Mouse (Mus musculus): ENCODE data around the gene Slc15a2.

Slc15a2 gene

DNA sequence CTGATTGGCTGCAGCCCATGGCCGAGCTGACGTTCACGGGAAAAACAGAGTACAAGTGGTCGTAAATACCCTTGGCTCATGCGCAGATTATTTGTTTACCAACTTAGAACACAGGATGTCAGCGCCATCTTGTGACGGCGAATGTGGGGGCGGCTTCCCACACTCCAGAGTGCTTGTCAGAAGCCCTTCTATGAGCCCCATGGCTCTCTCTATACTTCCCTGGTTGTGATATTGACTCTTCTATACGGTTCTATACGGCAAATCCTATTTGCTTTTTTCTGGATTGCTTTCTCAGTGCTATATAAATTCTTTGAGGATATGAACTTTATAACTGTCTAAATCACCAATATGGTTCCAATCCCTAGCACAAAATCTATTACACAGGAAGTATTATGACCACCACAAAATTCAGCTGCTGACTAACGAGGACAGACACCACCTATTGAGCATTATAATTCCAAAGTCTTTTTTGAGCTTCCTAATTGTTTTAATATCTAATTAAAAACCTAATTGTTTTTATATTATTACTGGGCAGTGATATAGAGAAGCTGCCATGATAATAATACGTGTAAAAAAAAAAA is 14.5 kb downstream of the Slc15a2 start:
- DNase-seq (ENCODE audit: low spot score in 2 of 2) = peak in 1 of 2 experiments; percentile 22

DNA sequence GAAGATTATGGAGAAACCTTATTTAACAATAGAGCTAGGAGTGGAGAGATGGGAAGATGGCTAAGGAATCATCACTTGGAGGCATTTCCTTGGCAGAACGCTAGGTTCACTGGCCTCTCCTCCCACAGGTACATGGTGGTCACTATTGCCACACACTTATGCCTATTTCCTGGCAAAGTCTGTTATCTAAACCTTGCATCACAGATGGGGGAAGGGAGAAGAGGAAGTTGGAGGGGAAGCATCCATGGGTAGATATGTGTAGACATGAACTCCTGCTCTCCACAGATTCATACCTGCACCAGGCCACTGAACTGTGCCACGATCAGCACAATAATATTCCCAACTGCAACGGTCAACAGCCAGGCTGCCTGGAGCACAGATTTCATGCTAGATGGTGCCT is 32.8 kb downstream of the Slc15a2 start:
- no peak for DNase-seq (ENCODE audit: low spot score in 2 of 2)

DNA sequence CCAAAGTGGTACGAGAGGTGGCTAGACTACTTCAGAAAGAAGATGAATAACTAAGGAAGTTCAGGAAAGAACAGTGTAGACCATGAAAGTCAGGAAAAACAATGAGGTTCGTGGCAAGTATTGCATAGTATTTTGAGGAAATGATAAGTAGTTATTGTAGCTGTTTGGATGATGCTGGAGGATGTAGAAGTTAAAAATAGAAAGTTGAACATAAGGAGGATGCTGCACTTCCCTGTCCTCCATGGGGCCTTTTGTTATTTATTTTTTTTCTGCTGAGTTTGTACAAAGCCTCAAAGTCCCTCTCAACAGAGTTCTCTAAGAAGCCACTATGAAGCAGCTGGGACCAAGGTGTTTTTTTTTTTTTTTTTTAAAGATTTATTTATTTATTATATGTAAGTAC is 37.0 kb downstream of the Slc15a2 start:
- no peak for DNase-seq (ENCODE audit: low spot score in 2 of 2)

DNA sequence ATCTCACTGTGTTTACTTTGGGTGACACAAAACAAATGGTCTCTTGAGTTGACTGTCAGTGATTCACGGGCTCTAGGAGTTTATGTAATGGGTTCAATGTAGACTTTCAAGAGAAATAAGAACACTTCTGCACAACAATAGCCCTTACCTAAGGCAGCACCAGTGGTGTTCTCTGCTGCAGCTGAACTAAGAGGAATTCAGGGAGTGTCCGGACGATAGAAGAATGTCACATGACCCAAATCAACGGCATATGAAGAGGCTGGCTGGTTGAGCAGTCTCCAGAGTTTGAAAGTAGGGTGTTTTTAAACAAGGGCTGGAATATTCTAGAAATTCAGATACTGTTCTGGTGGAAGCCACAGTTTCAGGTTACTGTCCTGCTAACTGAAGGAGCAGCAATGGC is 37.7 kb downstream of the Slc15a2 start:
- no peak for DNase-seq (ENCODE audit: low spot score in 2 of 2)

DNA sequence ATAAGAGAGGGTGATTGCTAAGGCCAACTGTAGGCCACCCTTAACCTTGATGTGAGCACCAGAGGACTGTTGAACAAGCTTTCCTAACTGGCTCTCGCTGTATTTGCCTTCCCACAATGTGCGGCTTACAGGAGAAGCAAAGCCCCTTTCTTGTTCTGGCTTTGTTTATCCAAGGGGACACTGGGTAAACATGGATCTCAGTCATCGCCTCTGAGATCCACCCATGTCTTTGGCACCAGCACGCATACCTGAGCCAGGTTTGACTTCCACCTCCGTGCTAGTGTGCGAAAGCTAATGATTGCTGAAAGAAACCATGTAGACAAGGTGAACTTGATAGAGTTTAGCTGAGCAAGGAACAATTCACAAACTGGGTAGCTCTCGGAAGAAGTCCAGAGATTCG is 41.2 kb downstream of the Slc15a2 start:
- no peak for DNase-seq (ENCODE audit: low spot score in 2 of 2)

DNA sequence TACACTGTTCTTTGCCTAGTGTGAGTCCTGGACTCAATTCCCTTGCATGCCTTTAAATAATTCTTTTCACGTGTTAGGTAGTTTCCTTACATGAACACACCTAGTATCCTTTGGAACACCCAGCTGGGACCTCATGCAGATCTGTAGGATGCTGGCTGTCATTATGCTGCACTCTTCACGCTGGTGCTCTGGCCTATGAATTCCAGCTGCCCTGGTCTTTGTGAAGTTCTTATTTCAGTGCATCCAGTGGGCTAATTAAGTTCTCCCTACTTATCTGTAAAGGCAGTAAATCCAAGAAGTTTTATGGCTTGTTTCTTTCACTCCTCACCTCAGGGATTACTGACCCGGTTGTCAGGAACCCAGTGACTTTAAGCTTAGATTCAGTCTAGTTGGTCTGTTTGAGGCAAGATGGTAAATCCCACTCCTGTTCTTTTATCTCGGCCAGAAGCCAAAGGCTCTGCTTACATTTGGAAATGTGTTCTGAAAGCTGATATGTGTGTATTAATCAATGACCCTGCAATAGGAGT is 45.3 kb downstream of the Slc15a2 start:
- DNase-seq (ENCODE audit: low spot score in 2 of 2) = no peak

DNA sequence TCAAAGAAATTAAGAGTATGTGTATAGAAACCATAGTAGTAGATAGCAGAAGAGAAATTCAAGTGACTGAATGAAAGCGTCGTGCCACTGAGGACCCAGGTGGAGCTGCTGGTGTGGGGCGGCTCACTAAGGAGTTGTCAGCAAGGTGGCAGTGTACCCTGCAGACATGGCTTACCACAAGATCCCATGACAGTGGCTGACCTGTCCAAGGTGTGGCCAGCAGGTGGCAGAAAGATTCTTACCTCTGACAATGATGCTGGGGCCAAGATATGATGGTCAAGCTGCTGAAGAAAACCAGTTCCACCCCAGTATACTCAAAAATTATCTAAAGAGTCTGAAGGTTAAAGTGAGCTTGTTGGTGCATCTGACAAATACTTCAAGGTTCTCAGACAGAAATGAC is 49.3 kb downstream of the Slc15a2 start:
- DNase-seq (ENCODE audit: low spot score in 2 of 2) = no peak

DNA sequence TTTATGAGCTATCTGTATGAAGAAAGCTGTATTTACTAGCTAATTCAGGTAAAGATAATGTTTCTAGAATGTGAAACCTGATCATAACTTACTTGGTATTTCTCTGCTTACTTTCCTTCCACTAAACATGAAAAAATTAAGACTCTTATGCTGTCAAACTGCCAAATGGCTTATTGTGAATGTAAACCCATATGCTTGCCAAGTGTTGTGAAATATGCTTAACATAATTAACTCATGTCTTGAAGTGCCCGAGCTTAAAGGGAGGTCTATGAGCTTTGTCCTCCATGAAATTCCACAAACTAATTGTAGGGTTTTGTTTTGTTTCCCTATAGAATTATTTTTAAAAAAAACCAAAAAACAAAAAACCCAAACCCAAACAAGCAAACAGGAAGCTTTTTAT is 50.9 kb downstream of the Slc15a2 start:
- no peak for DNase-seq (ENCODE audit: low spot score in 2 of 2)

DNA sequence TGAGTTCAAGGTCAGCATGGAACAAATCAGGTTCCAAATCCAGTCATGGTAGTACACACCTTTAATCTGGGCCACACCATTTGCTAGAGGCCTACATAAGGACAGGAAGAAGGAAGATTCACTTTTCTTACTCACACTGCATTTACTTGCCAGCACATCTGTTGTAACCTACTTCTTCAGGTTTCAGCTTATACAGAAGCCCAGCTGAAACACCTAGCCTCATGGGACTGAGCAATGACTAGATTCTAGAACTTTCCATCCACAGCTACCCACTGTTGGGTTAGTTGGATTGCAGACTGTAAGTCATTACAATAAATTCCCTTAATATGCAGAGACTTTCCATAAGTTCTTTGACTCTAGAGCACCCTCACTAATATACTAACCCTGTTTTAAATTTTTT is 52.2 kb downstream of the Slc15a2 start:
- DNase-seq (ENCODE audit: low spot score in 2 of 2) = no peak

DNA sequence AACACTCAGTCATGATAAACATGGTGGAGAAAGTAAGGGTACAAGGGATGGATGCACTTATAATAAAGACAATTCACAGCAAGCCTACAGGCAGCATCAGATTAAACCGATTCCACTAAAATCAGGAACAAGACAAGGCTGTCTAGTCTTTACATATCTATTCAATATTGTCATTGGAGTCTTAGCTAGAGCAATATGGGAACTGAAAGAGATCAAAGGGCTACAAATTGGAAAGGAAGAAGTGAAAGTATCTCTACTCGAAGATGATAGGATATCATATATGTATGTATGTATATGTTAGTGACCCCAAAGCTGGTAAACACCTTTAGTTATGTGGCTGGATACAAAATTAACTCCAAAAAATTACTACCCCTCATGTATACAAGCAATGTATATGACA is 55.8 kb downstream of the Slc15a2 start:
- no peak for DNase-seq (ENCODE audit: low spot score in 2 of 2)

DNA sequence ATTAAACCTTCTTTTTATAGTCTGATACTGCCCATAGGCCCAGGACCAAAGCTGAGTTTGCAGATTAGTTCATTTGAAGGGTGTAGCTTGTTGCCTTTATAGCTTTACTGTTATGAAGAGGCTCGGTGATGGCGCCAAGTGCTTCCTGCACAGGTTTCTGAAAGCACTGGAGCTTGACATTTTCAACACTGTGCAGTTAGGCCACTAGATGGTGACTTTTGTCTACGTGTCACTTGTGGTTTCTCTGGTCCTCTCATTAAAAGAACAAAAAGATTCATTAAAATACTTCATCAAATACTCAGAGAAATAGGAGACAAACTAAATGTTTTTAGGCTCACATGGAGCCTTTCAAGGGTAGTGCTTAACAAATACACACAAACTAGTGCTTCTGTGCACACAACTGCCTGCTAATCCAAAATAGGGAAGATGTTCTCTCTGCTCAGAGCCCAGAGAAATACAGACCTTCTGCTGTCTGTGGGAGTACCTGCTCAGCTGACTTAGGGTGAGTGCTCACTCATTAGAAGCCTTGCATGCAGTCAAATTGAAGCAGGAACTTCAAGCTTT is 60.8 kb downstream of the Slc15a2 start:
- no peak for DNase-seq (ENCODE audit: low spot score in 2 of 2)

DNA sequence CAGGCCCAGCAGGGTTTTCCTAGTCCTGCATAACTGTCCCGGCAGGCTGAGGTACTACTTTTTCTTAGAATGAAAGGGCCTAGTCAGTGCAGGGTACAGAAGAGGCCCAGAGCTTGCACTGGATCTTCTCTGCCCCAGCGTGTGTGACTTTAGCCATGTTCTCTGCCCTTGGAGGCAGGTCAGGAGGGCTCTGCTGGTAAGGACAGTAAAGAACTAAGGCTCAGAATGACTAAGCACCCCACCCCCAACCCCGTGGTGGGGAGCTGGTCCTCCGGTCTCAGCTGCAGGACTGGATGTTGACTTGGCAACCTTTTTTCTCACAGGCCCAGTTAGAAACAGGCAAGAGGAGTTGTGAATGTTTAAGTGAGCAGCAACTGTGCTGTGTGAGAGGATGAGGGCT is 62.0 kb downstream of the Slc15a2 start:
- no peak for DNase-seq (ENCODE audit: low spot score in 2 of 2)

DNA sequence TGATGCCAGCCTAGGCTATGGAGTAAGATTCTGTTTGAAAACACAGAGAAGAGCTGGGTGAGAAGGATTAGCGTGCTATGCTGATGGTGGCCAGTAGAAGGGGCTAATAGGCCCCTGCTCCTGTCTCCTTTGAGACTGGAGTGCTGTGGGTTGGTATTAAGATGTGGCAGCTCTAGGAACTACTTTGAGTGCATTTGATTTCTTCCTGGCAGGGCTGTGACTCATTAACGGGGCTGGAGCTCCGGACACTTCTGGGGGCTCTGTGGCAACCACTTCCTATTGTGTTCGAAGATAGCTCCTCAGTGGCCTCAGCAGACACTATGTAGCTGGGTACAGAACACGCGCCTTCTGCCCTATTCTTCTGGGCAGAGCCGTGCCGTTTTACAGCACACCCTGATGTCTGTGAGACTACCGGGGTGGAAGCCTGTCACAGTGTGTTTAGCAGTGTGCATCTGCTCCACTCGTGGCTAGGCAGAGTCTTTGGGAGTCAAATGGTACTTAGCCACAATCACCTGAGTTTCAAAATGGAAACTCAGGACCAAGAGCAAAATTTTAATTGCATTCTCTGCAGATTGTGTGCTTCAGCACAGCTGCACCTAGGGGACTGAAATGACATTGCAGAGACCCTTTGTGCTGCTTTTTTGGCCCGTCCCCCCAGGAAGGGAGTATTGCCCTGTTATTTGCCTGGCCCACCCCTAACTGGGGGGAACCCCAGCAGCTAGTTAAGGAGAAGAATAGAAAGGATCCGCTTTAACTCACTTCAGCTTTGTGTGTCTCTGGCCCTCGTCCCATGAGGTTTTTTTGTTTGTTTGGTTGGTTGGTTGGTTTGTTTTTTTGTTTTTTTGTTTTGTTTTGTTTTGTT is 64.3 kb downstream of the Slc15a2 start:
- DNase-seq (ENCODE audit: low spot score in 2 of 2) = no peak

DNA sequence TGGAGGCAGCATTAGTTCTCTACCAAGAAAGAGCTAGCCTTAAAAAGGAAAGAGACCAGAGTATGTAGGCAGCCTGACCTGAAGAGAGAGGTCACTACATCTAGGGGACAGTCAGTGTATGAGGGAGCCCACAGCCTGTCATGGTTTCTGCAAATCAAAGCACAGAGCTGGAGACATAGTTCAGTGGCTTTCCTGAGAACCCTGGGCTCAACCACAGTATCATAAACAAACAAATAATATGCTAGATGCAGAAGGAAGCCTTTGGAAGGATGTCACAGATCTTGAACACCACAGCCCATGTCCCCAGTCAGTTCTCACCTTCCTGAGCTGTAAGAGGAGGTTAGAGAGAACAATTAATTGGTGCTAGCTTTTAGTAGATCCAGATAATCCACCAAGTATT is 66.1 kb downstream of the Slc15a2 start:
- DNase-seq (ENCODE audit: low spot score in 2 of 2) = no peak

DNA sequence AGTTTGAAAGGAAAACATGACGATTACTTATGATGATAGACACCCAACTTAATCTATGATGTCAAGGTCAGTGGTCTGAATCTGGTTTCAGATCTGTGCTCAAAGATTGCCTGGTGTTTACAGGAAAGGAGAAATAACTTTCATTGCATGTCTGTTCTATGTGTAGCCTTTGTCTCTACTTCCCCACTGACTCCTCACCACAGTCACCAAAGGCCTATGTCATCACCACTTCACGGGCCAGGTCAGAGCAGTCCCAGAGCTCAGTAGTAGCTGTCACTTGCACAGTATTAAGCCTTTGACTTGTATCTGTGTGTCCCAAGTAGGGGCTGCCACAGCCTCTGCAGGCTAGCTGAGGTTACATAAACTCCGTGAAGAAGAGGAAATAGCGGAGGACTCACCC is 67.3 kb downstream of the Slc15a2 start:
- DNase-seq (ENCODE audit: low spot score in 2 of 2) = no peak

DNA sequence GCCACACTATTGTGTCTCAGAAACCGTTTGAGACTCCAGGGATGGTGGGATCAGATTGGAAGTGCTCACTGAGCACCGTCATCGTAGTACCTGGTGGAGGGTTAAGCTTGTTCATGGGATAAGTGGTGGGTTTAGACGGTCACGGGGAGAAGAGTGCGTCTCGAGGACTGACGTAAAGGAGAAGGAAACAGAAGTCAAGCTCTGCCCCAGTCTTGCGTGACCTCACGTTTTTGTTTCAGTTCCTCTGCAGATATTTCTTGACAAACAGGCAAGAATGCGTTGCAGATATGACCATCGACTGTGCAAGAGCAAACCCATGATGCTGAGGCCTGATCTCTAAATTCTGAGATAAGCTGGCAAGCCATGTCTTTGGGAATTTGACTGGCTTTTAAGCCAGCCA is 73.0 kb downstream of the Slc15a2 start:
- DNase-seq (ENCODE audit: low spot score in 2 of 2) = peak in 1 of 2 experiments; percentile 41

DNA sequence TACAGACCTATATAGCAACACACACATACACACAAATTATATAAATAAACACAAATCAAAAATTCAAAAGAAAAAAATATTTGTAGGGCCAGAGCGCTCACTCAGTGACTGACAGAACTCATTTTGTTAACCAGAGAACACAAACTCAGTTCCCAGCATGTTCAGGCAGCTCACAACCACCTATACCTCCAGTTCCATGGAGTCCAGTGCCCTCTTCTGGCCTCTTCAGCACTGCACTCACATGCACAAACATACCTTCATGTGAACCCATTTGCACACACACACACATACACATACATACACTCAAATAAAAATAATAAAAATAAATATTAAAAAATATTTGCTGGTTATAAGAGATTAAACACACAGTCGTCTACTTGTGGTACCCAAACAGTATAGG is 74.0 kb downstream of the Slc15a2 start:
- DNase-seq (ENCODE audit: low spot score in 2 of 2) = no peak

DNA sequence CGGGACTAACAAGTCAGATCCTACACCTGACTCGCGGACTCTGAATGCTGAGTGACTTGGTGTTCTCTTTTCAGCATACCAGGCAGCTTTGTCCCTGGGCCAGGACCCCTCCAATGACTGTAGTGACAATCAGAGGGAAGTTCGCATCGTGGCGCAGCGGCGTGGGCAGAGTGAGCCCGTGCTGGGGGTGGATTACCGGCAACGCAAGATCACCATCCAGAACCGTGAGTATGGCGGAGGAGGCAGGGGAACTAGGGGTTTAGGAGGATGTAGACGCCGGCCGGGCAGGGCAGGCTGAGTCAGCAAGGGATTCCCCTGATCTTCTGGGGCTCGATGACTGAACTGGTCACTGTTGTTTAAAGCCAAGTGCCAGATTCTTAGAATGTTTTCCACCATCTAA is 75.4 kb downstream of the Slc15a2 start:
- DNase-seq (ENCODE audit: low spot score in 2 of 2) = peak in 1 of 2 experiments; percentile 66

DNA sequence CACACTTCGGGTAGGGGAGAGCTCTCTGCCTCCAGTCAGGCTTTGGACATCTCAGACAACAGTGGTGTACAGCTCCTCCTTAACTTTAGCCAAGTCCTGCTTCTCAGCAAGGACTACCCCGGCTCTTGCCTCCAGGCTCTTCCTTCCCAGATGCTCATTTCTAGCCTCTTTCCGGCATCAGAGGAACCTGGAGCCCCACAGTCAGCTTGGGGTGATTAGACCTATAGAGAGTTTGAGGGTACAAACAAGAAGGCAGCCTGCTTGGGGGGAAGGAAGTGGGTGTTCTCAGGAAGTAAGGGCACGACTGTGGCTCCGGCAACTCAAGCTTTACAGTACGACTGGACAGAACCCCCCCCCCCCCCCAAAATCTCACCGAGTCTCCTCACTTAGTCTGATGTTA is 76.0 kb downstream of the Slc15a2 start:
- no peak for DNase-seq (ENCODE audit: low spot score in 2 of 2)

DNA sequence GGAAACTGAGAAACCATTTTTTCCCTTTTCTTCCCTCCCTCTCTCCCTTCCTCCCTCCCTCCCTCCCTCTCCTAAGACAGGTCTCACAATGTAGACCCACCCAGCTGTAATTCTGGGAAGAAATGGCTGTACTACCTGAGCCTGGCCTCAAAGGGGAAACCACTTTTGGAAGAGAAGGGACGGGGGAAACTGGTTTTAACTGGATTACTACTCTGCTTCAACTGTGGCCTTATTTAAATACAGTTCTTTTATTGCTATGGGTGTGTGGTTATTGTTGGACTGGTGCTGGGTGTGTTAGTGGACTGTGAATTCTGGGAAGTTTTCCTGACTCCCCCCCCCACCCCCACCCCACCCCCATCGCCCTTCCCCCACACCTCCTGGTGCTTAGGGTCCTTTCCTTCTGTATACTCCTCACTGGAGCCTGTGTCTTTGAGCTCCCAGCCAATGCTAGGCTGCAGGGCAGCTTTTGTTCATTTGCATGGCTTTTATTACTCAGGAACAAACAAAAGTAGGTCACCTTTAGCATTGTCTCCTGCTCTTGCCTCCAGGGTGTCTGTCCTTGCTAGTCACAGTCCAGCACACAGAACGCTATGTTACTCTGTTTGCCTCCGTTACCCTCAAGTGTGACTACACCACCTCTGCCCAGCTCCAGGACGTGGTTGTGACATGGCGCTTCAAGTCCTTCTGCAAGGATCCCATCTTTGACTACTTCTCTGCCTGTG is 76.9 kb downstream of the Slc15a2 start:
- no peak for DNase-seq (ENCODE audit: low spot score in 2 of 2)

DNA sequence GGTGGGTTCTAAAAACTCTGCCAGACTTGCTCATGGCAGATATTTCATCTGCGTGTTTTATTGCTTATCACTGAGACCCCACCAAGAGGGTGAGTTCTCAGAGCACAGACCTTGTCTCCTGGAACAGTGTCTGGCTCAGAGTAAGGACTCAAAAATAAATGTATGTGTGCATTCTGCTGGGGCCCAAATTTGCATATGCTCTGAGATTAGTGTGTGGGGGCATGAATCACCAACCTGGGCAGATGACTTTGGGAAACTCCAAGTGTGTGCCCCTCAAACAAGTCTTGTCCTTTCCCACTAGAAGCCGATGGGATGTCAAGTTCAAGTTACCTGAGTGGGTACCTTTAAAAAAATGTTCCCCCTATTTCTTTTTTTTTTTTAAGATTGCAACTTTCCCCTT is 84.3 kb downstream of the Slc15a2 start:
- DNase-seq (ENCODE audit: low spot score in 2 of 2) = no peak
